Mouse (Mus musculus): ENCODE measurements around the gene Stk24.

Stk24 gene

GRCm38 (mm10) chr14:121316136-121316535 is 63.7 kb downstream of the Stk24 start:
- in situ Hi-C loops (cut with MboI, MseI), result loop anchor here (25.0 kb wide), 1 partner anchor 1246 kb away; no protein-coding TSS in a partner anchor

GRCm38 (mm10) chr14:121314934-121315333 is 64.9 kb downstream of the Stk24 start:
- in situ Hi-C loops (cut with MboI, MseI), result loop anchor here (25.0 kb wide), 1 partner anchor 1247 kb away; no protein-coding TSS in a partner anchor

GRCm38 (mm10) chr14:121313283-121313682 is 66.5 kb downstream of the Stk24 start:
- in situ Hi-C loops (cut with MboI, MseI), result loop anchor here (25.0 kb wide), 1 partner anchor 1249 kb away; no protein-coding TSS in a partner anchor

GRCm38 (mm10) chr14:121311083-121311482 is 68.7 kb downstream of the Stk24 start:
- in situ Hi-C loops (cut with MboI, MseI), result loop anchor here (25.0 kb wide), 1 partner anchor 1251 kb away; no protein-coding TSS in a partner anchor

- in situ Hi-C loops (cut with MboI, MseI), result loop anchor here (25.0 kb wide), 1 partner anchor 1252 kb away; no protein-coding TSS in a partner anchor
Observed at GRCm38 (mm10) chr14:121310325-121311080, 69.3 kb downstream of the Stk24 start.

GRCm38 (mm10) chr14:121309909-121310308 is 69.9 kb downstream of the Stk24 start:
- in situ Hi-C loops (cut with MboI, MseI), result loop anchor here (25.0 kb wide), 1 partner anchor 1252 kb away; no protein-coding TSS in a partner anchor

GRCm38 (mm10) chr14:121305316-121306064 is 74.3 kb downstream of the Stk24 start:
- in situ Hi-C loops (cut with MboI, MseI), result loop anchor here (25.0 kb wide), 1 partner anchor 1257 kb away; no protein-coding TSS in a partner anchor

- in situ Hi-C loops (cut with MboI, MseI), result loop anchor here (25.0 kb wide), 1 partner anchor 1258 kb away; no protein-coding TSS in a partner anchor
Observed at GRCm38 (mm10) chr14:121304523-121304922, 75.3 kb downstream of the Stk24 start.

- in situ Hi-C loops (cut with MboI, MseI), result no loop called here
Observed at GRCm38 (mm10) chr14:121299093-121299492, 80.7 kb downstream of the Stk24 start.

GRCm38 (mm10) chr14:121298537-121298936 is 81.3 kb downstream of the Stk24 start:
- in situ Hi-C loops (cut with MboI, MseI), result no loop called here

GRCm38 (mm10) chr14:121297103-121297502 is 82.7 kb downstream of the Stk24 start:
- in situ Hi-C loops (cut with MboI, MseI), result no loop called here

GRCm38 (mm10) chr14:121294484-121294883 is 85.3 kb downstream of the Stk24 start:
- in situ Hi-C loops (cut with MboI, MseI), result no loop called here

- in situ Hi-C loops (cut with MboI, MseI), result no loop called here
Observed at GRCm38 (mm10) chr14:121292391-121292790, 87.4 kb downstream of the Stk24 start.

- in situ Hi-C loops (cut with MboI, MseI), result no loop called here
Observed at GRCm38 (mm10) chr14:121291881-121292280, 87.9 kb downstream of the Stk24 start.

GRCm38 (mm10) chr14:121285379-121286120 is 94.3 kb downstream of the Stk24 start:
- in situ Hi-C loops (cut with MboI, MseI), result no loop called here

GRCm38 (mm10) chr14:121281336-121281710 is 98.5 kb downstream of the Stk24 start:
- in situ Hi-C loops (cut with MboI, MseI), result no loop called here

GRCm38 (mm10) chr14:121280601-121281335 is 99.0 kb downstream of the Stk24 start:
- in situ Hi-C loops (cut with MboI, MseI), result no loop called here

- in situ Hi-C loops (cut with MboI, MseI), result loop anchor here (5.0 to 10.0 kb wide), 2 partner anchors 173 to 296 kb away; no protein-coding TSS in a partner anchor
Observed at GRCm38 (mm10) chr14:121279106-121279505, 100.7 kb downstream of the Stk24 start.

GRCm38 (mm10) chr14:121276016-121276415 is 103.8 kb downstream of the Stk24 start:
- in situ Hi-C loops (cut with MboI, MseI), result loop anchor here (5.0 to 10.0 kb wide), 2 partner anchors 176 to 299 kb away; no protein-coding TSS in a partner anchor

GRCm38 (mm10) chr14:121274985-121275384 is 104.8 kb downstream of the Stk24 start:
- in situ Hi-C loops (cut with MboI, MseI), result loop anchor here (5.0 to 10.0 kb wide), 3 partner anchors 157 to 300 kb away; no protein-coding TSS in a partner anchor

Measured in regulatory T cell (primary cell).